Mouse (Mus musculus): ENCODE results near the gene Acvr1b.

Gene Acvr1b

GRCm38 (mm10) chr15:101224006-101224906 is 50.4 kb downstream of the Acvr1b start, which contains the start of gene Grasp:
Gene Grasp, plus strand, starts transcription at chr15:101224188.
- POLR2A ChIA-PET = interaction anchor here (0.6 to 12.1 kb wide), 48 partner anchors 9 to 674 kb away, joined by 3 to 241 read pairs (median 4); partner anchors contain the start of gene Acvr1b (in 1 of the 4)

GRCm38 (mm10) chr15:101224977-101225376 is 51.1 kb downstream of the Acvr1b start:
- ChIA-PET POLR2A (interaction anchor here in 3 of 4 experiments (0.6 to 12.1 kb wide), 29 partner anchors 10 to 316 kb away, joined by 3 to 241 read pairs (median 4); no protein-coding TSS in a partner anchor), CTCF (interaction anchor here (0.6 to 6.0 kb wide), 15 partner anchors 11 to 90 kb away, joined by 3 to 70 read pairs (median 8); no protein-coding TSS in a partner anchor)

More at GRCm38 (mm10) chr15:101224006-101224906, 50.4 kb downstream of the Acvr1b start, which contains the start of gene Grasp:
- CTCF ChIA-PET = interaction anchor here (0.6 to 6.0 kb wide), 20 partner anchors 12 to 811 kb away, joined by 3 to 70 read pairs (median 4); no protein-coding TSS in a partner anchor

GRCm38 (mm10) chr15:101227971-101228370 is 54.1 kb downstream of the Acvr1b start:
- POLR2A ChIA-PET = interaction anchor here in 3 of 4 experiments (0.6 to 12.1 kb wide), 38 partner anchors 9 to 1857 kb away, joined by 3 to 241 read pairs (median 4); partner anchors contain the start of genes Atg101 (in 2 of the 3) and Eif4b (in 1 of the 3)
- CTCF ChIA-PET = interaction anchor here (0.9 to 6.0 kb wide), 18 partner anchors 9 to 185 kb away, joined by 3 to 70 read pairs (median 4); no protein-coding TSS in a partner anchor

GRCm38 (mm10) chr15:101228866-101229590 is 55.2 kb downstream of the Acvr1b start:
- ChIA-PET POLR2A (interaction anchor here in 3 of 4 experiments (0.5 to 12.1 kb wide), 27 partner anchors 8 to 981 kb away, joined by 3 to 241 read pairs (median 4); partner anchors contain the start of gene Atg101 (in 2 of the 3)), CTCF (interaction anchor here in 3 of 4 experiments (1.1 to 6.0 kb wide), 13 partner anchors 8 to 428 kb away, joined by 3 to 70 read pairs (median 5); no protein-coding TSS in a partner anchor)

GRCm38 (mm10) chr15:101230503-101230902 is 56.6 kb downstream of the Acvr1b start:
- ChIA-PET POLR2A (interaction anchor here in 3 of 4 experiments (0.6 to 12.8 kb wide), 28 partner anchors 7 to 182 kb away, joined by 3 to 241 read pairs (median 5); partner anchors contain the start of genes Atg101 (in 2 of the 3), Grasp (in 2 of the 3) and Nr4a1 (in 1 of the 3)), CTCF (interaction anchor here (0.5 to 2.5 kb wide), 35 partner anchors 9 to 1286 kb away, joined by 3 to 42 read pairs (median 4); partner anchors contain the start of genes 6030408B16Rik (in 1 of the 4) and Scn8a (in 1 of the 4))

- CTCF ChIA-PET = interaction anchor here (0.5 to 2.5 kb wide), 47 partner anchors 8 to 1285 kb away, joined by 3 to 42 read pairs (median 4); partner anchors contain the start of genes 6030408B16Rik (in 1 of the 4), Atg101 (in 1 of the 4) and Scn8a (in 1 of the 4)
- POLR2A ChIA-PET = interaction anchor here (0.5 to 12.8 kb wide), 41 partner anchors 8 to 1774 kb away, joined by 3 to 241 read pairs (median 5); partner anchors contain the start of genes Atg101 (in 2 of the 4), Grasp (in 2 of the 4) and Nr4a1 (in 1 of the 4)
Observed at GRCm38 (mm10) chr15:101230995-101231647, 57.3 kb downstream of the Acvr1b start.

- ChIA-PET POLR2A (interaction anchor here (0.5 to 12.8 kb wide), 40 partner anchors 8 to 1774 kb away, joined by 3 to 241 read pairs (median 5); partner anchors contain the start of genes Atg101 (in 2 of the 4), Grasp (in 2 of the 4) and Nr4a1 (in 1 of the 4)), CTCF (interaction anchor here (0.6 to 2.5 kb wide), 41 partner anchors 7 to 557 kb away, joined by 3 to 42 read pairs (median 5); partner anchors contain the start of genes 6030408B16Rik (in 1 of the 4), Atg101 (in 1 of the 4) and Scn8a (in 1 of the 4))
Observed at GRCm38 (mm10) chr15:101231648-101232180, 57.8 kb downstream of the Acvr1b start.

- POLR2A ChIA-PET = interaction anchor here (0.5 to 12.8 kb wide), 21 partner anchors 8 to 140 kb away, joined by 3 to 241 read pairs (median 5); partner anchors contain the start of genes Grasp (in 3 of the 4) and Atg101 (in 1 of the 4)
Observed at GRCm38 (mm10) chr15:101232607-101233006, 58.7 kb downstream of the Acvr1b start.

GRCm38 (mm10) chr15:101233183-101233582 is 59.3 kb downstream of the Acvr1b start:
- CTCF ChIA-PET = interaction anchor here in 3 of 4 experiments (0.6 to 6.5 kb wide), 15 partner anchors 7 to 969 kb away, joined by 3 to 70 read pairs (median 4); partner anchors contain the start of genes Atg101 (in 2 of the 3) and Grasp (in 1 of the 3)
- POLR2A ChIA-PET = interaction anchor here in 3 of 4 experiments (0.6 to 12.8 kb wide), 22 partner anchors 8 to 444 kb away, joined by 3 to 241 read pairs (median 5); partner anchors contain the start of gene Grasp (in 3 of the 3)

More at GRCm38 (mm10) chr15:101232607-101233006, 58.7 kb downstream of the Acvr1b start:
- CTCF ChIA-PET = interaction anchor here (0.6 to 2.5 kb wide), 16 partner anchors 8 to 544 kb away, joined by 3 to 42 read pairs (median 4); partner anchors contain the start of gene Atg101 (in 2 of the 4)

GRCm38 (mm10) chr15:101233641-101234275 is 59.9 kb downstream of the Acvr1b start:
- ChIA-PET CTCF (interaction anchor here in 3 of 4 experiments (0.6 to 6.5 kb wide), 15 partner anchors 8 to 969 kb away, joined by 3 to 70 read pairs (median 6); partner anchors contain the start of genes Atg101 (in 1 of the 3), Grasp (in 1 of the 3) and Nr4a1 (in 1 of the 3)), POLR2A (interaction anchor here in 3 of 4 experiments (0.6 to 12.8 kb wide), 40 partner anchors 8 to 1380 kb away, joined by 3 to 241 read pairs (median 4); partner anchors contain the start of genes Grasp (in 3 of the 3) and Acvr1b (in 1 of the 3))

- CTCF ChIA-PET = interaction anchor here (0.6 to 6.5 kb wide), 28 partner anchors 9 to 1980 kb away, joined by 3 to 70 read pairs (median 4); partner anchors contain the start of genes Grasp (in 2 of the 4) and Nr4a1 (in 1 of the 4)
- POLR2A ChIA-PET = interaction anchor here (0.5 to 12.8 kb wide), 61 partner anchors 7 to 1942 kb away, joined by 3 to 241 read pairs (median 4); partner anchors contain the start of genes Grasp (in 2 of the 4), Acvr1b (in 1 of the 4), Atp5g2 (in 1 of the 4) and Nr4a1 (in 1 of the 4)
Observed at GRCm38 (mm10) chr15:101234611-101235341, 60.9 kb downstream of the Acvr1b start.

GRCm38 (mm10) chr15:101235342-101235698 is 61.5 kb downstream of the Acvr1b start:
- POLR2A ChIA-PET = interaction anchor here (0.5 to 12.8 kb wide), 51 partner anchors 10 to 1942 kb away, joined by 3 to 241 read pairs (median 4); partner anchors contain the start of genes Grasp (in 2 of the 4), Atp5g2 (in 1 of the 4) and Nr4a1 (in 1 of the 4)
- CTCF ChIA-PET = interaction anchor here (0.6 to 6.5 kb wide), 26 partner anchors 9 to 1980 kb away, joined by 3 to 70 read pairs (median 4); partner anchors contain the start of genes Grasp (in 2 of the 4) and Nr4a1 (in 1 of the 4)

GRCm38 (mm10) chr15:101235728-101236327 is 62.0 kb downstream of the Acvr1b start:
- POLR2A ChIA-PET = interaction anchor here (0.6 to 12.8 kb wide), 45 partner anchors 10 to 1941 kb away, joined by 3 to 241 read pairs (median 4); partner anchors contain the start of genes Grasp (in 2 of the 4), Atp5g2 (in 1 of the 4) and Nr4a1 (in 1 of the 4)

More at GRCm38 (mm10) chr15:101235728-101236327, 62.0 kb downstream of the Acvr1b start:
- CTCF ChIA-PET = interaction anchor here (0.6 to 6.5 kb wide), 27 partner anchors 10 to 1138 kb away, joined by 3 to 70 read pairs (median 4); partner anchors contain the start of genes Grasp (in 2 of the 4) and Nr4a1 (in 1 of the 4)
